Mouse (Mus musculus) MEL (cell line): Measurements from ENCODE around the gene Afap1l2. TPM values are rescaled to one million over a fixed set of nuclear protein-coding genes. Genes with fewer than 3 reads are reported as not detected.

Experiments
- DNase-seq: peaks from one replicate; pipeline ENCODE4 v3.0.0; 2011; ENCODE audit warnings: low read depth, low spot score
- H3K27ac ChIP-seq: 2 replicates; pipeline ENCODE4 v1.5.1; 2012; ENCODE audit warnings: low read depth, mild to moderate bottlenecking, control low read depth, low read length, moderate library complexity; ENCODE audit not compliant: control insufficient read depth
- H3K27me3 ChIP-seq, 2 experiments: fragments of 150-350 bp in 1 of 2; sonication (generic) in 1 of 2; 2 replicates each; pipeline ENCODE4 v1.6.1; 2012; ENCODE audit warnings: low read length in 2 of 2, mild to moderate bottlenecking in 2 of 2, improper control_type of control experiment in 1 of 2, moderate library complexity in 1 of 2; ENCODE audit not compliant: insufficient read depth in 2 of 2, control insufficient read depth in 1 of 2
- H3K36me3 ChIP-seq, 2 experiments: 2 replicates each; pipeline ENCODE4 v1.6.1; 2012 to 2014; ENCODE audit warnings: low read length in 2 of 2, improper control_type of control experiment in 1 of 2, inconsistent platforms in 1 of 2, mild to moderate bottlenecking in 1 of 2; ENCODE audit not compliant: insufficient read depth in 2 of 2, control insufficient read depth in 1 of 2
- H3K4me1 ChIP-seq, 2 experiments: fragments of 150-350 bp in 1 of 2; sonication (generic) in 1 of 2; 2 replicates each; pipeline ENCODE4 v1.6.1; 2012; ENCODE audit warnings: low read length in 2 of 2, improper control_type of control experiment in 1 of 2, mild to moderate bottlenecking in 1 of 2; ENCODE audit not compliant: insufficient read depth in 2 of 2, control insufficient read depth in 1 of 2
- H3K4me3 ChIP-seq, 2 experiments: fragments of 150-350 bp in 1 of 2; sonication (generic) in 1 of 2; 2 replicates each; pipeline ENCODE4 v1.5.1; 2012; ENCODE audit warnings: low read depth in 2 of 2, low read length in 2 of 2, mild to moderate bottlenecking in 2 of 2, moderate library complexity in 2 of 2, control low read depth in 1 of 2, improper control_type of control experiment in 1 of 2; ENCODE audit not compliant: control insufficient read depth in 1 of 2, insufficient read depth in 1 of 2
- H3K79me2 ChIP-seq: 2 replicates; pipeline ENCODE4 v1.6.1; 2012; ENCODE audit warnings: mild to moderate bottlenecking, low read length, moderate library complexity; ENCODE audit not compliant: control insufficient read depth, poor library complexity, insufficient read depth
- H3K9ac ChIP-seq: 2 replicates; pipeline ENCODE4 v1.6.1; 2012; ENCODE audit warnings: low read depth, mild to moderate bottlenecking, control low read depth, low read length, moderate library complexity; ENCODE audit not compliant: control insufficient read depth, poor library complexity, severe bottlenecking
- H3K9me3 ChIP-seq: fragments of 150-350 bp; sonication (generic); replicated peaks from 2 replicates; pipeline ENCODE4 v1.6.1; 2012; ENCODE audit warnings: mild to moderate bottlenecking, low read length, improper control_type of control experiment, moderate library complexity; ENCODE audit not compliant: insufficient read depth
- CHD1 ChIP-seq: IDR thresholded peaks from 2 replicates; pipeline ENCODE4 v1.6.1; 2012; ENCODE audit warnings: low read depth, mild to moderate bottlenecking, inconsistent platforms, low read length, improper control_type of control experiment
- CHD2 ChIP-seq: IDR thresholded peaks from 2 replicates; pipeline ENCODE4 v1.6.1; 2011; ENCODE audit warnings: low read length, improper control_type of control experiment
- E2F4 ChIP-seq: IDR thresholded peaks from 2 replicates; pipeline ENCODE4 v1.6.1; 2011; ENCODE audit warnings: low read depth, low read length, improper control_type of control experiment, borderline replicate concordance
- EP300 ChIP-seq, 2 experiments: IDR thresholded peaks; 2 replicates each; pipeline ENCODE4 v1.6.1; 2011; ENCODE audit warnings: improper control_type of control experiment in 2 of 2, low read length in 2 of 2, low read depth in 1 of 2, mild to moderate bottlenecking in 1 of 2
- ETS1 ChIP-seq: IDR thresholded peaks from 2 replicates; pipeline ENCODE4 v1.6.1; 2012; ENCODE audit warnings: low read depth, mild to moderate bottlenecking, inconsistent platforms, low read length, improper control_type of control experiment, moderate library complexity
- GABPA ChIP-seq: IDR thresholded peaks from 2 replicates; pipeline ENCODE4 v1.6.1; 2012; ENCODE audit warnings: low read depth, mild to moderate bottlenecking, inconsistent platforms, low read length, improper control_type of control experiment, moderate library complexity
- JUND ChIP-seq: IDR thresholded peaks from 2 replicates; pipeline ENCODE4 v1.6.1; 2011; ENCODE audit warnings: low read depth, mild to moderate bottlenecking, improper control_type of control experiment, low read length
- KAT2A ChIP-seq: conservative IDR thresholded peaks from 2 replicates; pipeline ENCODE4 v1.6.1; 2012; ENCODE audit warnings: low read depth, low read length, improper control_type of control experiment, inconsistent platforms
- MAX ChIP-seq: IDR thresholded peaks from 2 replicates; pipeline ENCODE4 v1.6.1; 2011; ENCODE audit warnings: low read length, improper control_type of control experiment
- MAZ ChIP-seq: IDR thresholded peaks from 2 replicates; pipeline ENCODE4 v1.6.1; 2012; ENCODE audit warnings: low read depth, mild to moderate bottlenecking, inconsistent platforms, low read length, improper control_type of control experiment
- MEF2A ChIP-seq: IDR thresholded peaks from 2 replicates; pipeline ENCODE4 v1.6.1; 2014; ENCODE audit warnings: low read depth, mild to moderate bottlenecking, inconsistent platforms, low read length, improper control_type of control experiment; ENCODE audit not compliant: poor library complexity, insufficient replicate concordance, severe bottlenecking; ENCODE audit errors: extremely low read depth
- MXI1 ChIP-seq: IDR thresholded peaks from 2 replicates; pipeline ENCODE4 v1.6.1; 2011; ENCODE audit warnings: mild to moderate bottlenecking, low read depth, low read length, improper control_type of control experiment
- MYB ChIP-seq: IDR thresholded peaks from 2 replicates; pipeline ENCODE4 v1.6.1; 2011; ENCODE audit warnings: mild to moderate bottlenecking, low read depth, low read length, improper control_type of control experiment
- MYC ChIP-seq: IDR thresholded peaks from 2 replicates; pipeline ENCODE4 v1.6.1; 2011; ENCODE audit warnings: low read depth, mild to moderate bottlenecking, low read length, improper control_type of control experiment, moderate library complexity
- POLR2AphosphoS2 ChIP-seq: IDR thresholded peaks from 2 replicates; pipeline ENCODE4 v1.6.1; 2011; ENCODE audit warnings: low read length, improper control_type of control experiment
- POLR2AphosphoS5 ChIP-seq: IDR thresholded peaks from 2 replicates; pipeline ENCODE4 v1.6.1; 2012; ENCODE audit warnings: low read depth, borderline replicate concordance, mild to moderate bottlenecking, inconsistent platforms, low read length, moderate library complexity, mixed read lengths
- RAD21 ChIP-seq: IDR thresholded peaks from 2 replicates; pipeline ENCODE4 v1.6.1; 2011; ENCODE audit warnings: mild to moderate bottlenecking, low read depth, low read length, improper control_type of control experiment
- RCOR1 ChIP-seq: IDR thresholded peaks from 2 replicates; pipeline ENCODE4 v1.6.1; 2012; ENCODE audit warnings: low read depth, mild to moderate bottlenecking, inconsistent platforms, low read length, improper control_type of control experiment
- SIN3A ChIP-seq: IDR thresholded peaks from 2 replicates; pipeline ENCODE4 v1.6.1; 2012; ENCODE audit warnings: low read length, improper control_type of control experiment, inconsistent platforms
- TAL1 ChIP-seq: IDR thresholded peaks from 2 replicates; pipeline ENCODE4 v1.6.1; 2012; ENCODE audit warnings: mild to moderate bottlenecking, inconsistent platforms, low read length, moderate library complexity, mixed read lengths
- UBTF ChIP-seq: IDR thresholded peaks from 2 replicates; pipeline ENCODE4 v1.6.1; 2012; ENCODE audit warnings: low read depth, mild to moderate bottlenecking, inconsistent platforms, low read length, improper control_type of control experiment, moderate library complexity, borderline replicate concordance; ENCODE audit not compliant: insufficient read depth
- USF2 ChIP-seq, 2 experiments: IDR thresholded peaks; 2 replicates each; pipeline ENCODE4 v1.6.1; 2011 to 2012; ENCODE audit warnings: improper control_type of control experiment in 2 of 2, low read length in 2 of 2, borderline replicate concordance in 1 of 2, inconsistent platforms in 1 of 2, low read depth in 1 of 2, mild to moderate bottlenecking in 1 of 2; ENCODE audit not compliant: insufficient read depth in 1 of 2
- ZC3H11A ChIP-seq: IDR thresholded peaks from 2 replicates; pipeline ENCODE4 v1.6.1; 2012; ENCODE audit warnings: low read depth, mild to moderate bottlenecking, inconsistent platforms, low read length, improper control_type of control experiment
- ZNF384 ChIP-seq: IDR thresholded peaks from 2 replicates; pipeline ENCODE4 v1.6.1; 2012; ENCODE audit warnings: low read depth, mild to moderate bottlenecking, inconsistent platforms, low read length, improper control_type of control experiment
- polyA plus RNA-seq, 2 experiments: library from polyadenylated mRNA; stranded (reverse) in 1 of 2; unstranded in 1 of 2; fragments of >175 nt in 1 of 2; fragments of >200 nt in 1 of 2; gene quantifications; 2 replicates each; pipeline versions ENCODE4 v1.2.1 to v1.2.4; 2012; ENCODE audit warnings: low replicate concordance in 2 of 2, low read depth in 1 of 2; ENCODE audit not compliant: insufficient read length in 2 of 2, insufficient read depth in 1 of 2, missing spikeins in 1 of 2
- total RNA-seq: library from RNA; depleted of rRNA; stranded (reverse); fragments of 300-350 nt; gene quantifications from 2 replicates; pipeline ENCODE4 v1.2.3, GENCODE M21; 2012

The Afap1l2 gene
- total and polyA plus RNA-seq, 3 experiments, result not detected

GRCm38 (mm10) chr19:56946277-56946676 is 61.8 kb downstream of the Afap1l2 start:
- Histone ChIP-seq H3K9me3 (no peaks in the 10 kb centered on the region), H3K79me2 (no peaks in the 10 kb centered on the region)

GRCm38 (mm10) chr19:56945621-56946020 is 62.4 kb downstream of the Afap1l2 start:
- H3K27me3 ChIP-seq, result no peaks in the 10 kb centered on the region
- TF ChIP-seq MYC (no peak), RCOR1 (no peak), GABPA (no peak), MAX (no peak), ZNF384 (no peak), USF2 (IDR thresholded peaks at IDR 0.05; ENCODE audit: borderline replicate concordance in 1 of 2, insufficient read depth in 1 of 2, low read depth in 1 of 2, low read length in 2 of 2) (no peak), SIN3A (no peak), E2F4 (no peak), RAD21 (no peak), JUND (no peak), KAT2A (no peak), UBTF (no peak), POLR2AphosphoS2 (no peak)
- no peak for DNase-seq

More at GRCm38 (mm10) chr19:56946277-56946676, 61.8 kb downstream of the Afap1l2 start:
- Histone ChIP-seq H3K36me3 (no peaks in the 10 kb centered on the region), H3K4me1 (no peaks in the 10 kb centered on the region), H3K4me3 (no peak overlapping the region), H3K27ac (no peak overlapping the region), H3K9ac (no peak overlapping the region), H3K27me3 (no peaks in the 10 kb centered on the region)
- no peak for DNase-seq
- no peak for TF ChIP-seq ZNF384
- TF ChIP-seq TAL1, result no peak
- no peak for TF ChIP-seq EP300 (IDR thresholded peaks at IDR 0.05; ENCODE audit: low read depth in 1 of 2, low read length in 2 of 2)
- TF ChIP-seq ZC3H11A, result no peak
- no peak for TF ChIP-seq MXI1
- TF ChIP-seq MYB, result no peak
- TF ChIP-seq MEF2A, result no peak
- TF ChIP-seq MAZ, result no peak
- TF ChIP-seq ETS1, result no peak
- TF ChIP-seq CHD1, result no peak
- TF ChIP-seq CHD2, result no peak
- no peak for TF ChIP-seq MYC
- TF ChIP-seq POLR2AphosphoS5, result no peak
- TF ChIP-seq KAT2A, result no peak

More at GRCm38 (mm10) chr19:56945621-56946020, 62.4 kb downstream of the Afap1l2 start:
- H3K9me3 ChIP-seq, result no peaks in the 10 kb centered on the region
- no peaks in the 10 kb centered on the region for H3K36me3 ChIP-seq
- H3K4me3 ChIP-seq, result no peak overlapping the region
- no peak overlapping the region for H3K27ac ChIP-seq
- H3K9ac ChIP-seq, result no peak overlapping the region
- no peaks in the 10 kb centered on the region for H3K4me1 ChIP-seq
- H3K79me2 ChIP-seq, result no peaks in the 10 kb centered on the region
